Mouse (Mus musculus): Measurements from ENCODE around the gene Gal3st2.

DNA sequence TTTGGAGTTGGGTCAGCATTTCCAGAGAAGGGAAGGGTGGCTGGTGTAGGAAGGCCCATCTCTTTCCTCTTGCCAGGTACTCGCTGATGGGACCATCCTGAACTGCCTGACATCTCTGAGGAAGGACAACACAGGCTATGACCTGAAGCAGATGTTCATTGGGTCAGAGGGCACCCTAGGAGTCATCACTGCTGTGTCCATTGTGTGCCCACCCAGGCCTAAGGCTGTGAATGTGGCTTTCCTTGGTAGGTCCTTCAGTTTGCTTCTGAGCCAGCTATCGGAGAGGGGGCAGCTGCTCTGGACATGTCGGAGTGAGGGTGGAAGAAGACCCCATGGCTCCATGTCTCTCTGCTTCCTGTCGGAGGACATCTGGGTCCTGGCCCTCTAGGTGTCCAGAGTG is 25.9 kb upstream of the Gal3st2 start:
- no peak for TF ChIP-seq POLR2A (IDR thresholded peaks at IDR 0.05; ENCODE audit: low read depth, low read length)
- no peak for TF ChIP-seq CTCF (IDR thresholded peaks at IDR 0.05; ENCODE audit: borderline replicate concordance, insufficient read depth, low read length)

Data from embryonic fibroblast, embryonic 13.5 days (primary cell).